Mouse (Mus musculus) bone marrow, adult 2 months (tissue): ENCODE data around the gene Olfr99.

Source experiments
- CTCF ChIP-seq: fragments of 200-500 bp; IDR thresholded peaks from 2 replicates; pipeline ENCODE4 v1.5.1; 2011; ENCODE audit warnings: low read length, control low read depth; ENCODE audit not compliant: control insufficient read depth, insufficient read depth
- POLR2A ChIP-seq: fragments of 200-500 bp; IDR thresholded peaks from 2 replicates; pipeline ENCODE4 v1.6.1; 2011; ENCODE audit warnings: low read depth, mild to moderate bottlenecking, control low read depth, low read length, borderline replicate concordance; ENCODE audit not compliant: control insufficient read depth

- TF ChIP-seq CTCF (no peak), POLR2A (no peak)
Observed at GRCm38 (mm10) chr17:37310146-37310699, 27.0 kb upstream of the Olfr99 start.
